Mouse (Mus musculus) stomach, postnatal 0 days (tissue): Measurements from ENCODE around the gene Pyroxd1.

Source experiments
- CTCF ChIP-seq: IDR thresholded peaks from 2 replicates; pipeline ENCODE4 v1.5.1; 2016; ENCODE audit warnings: antibody characterized with exemption, low read depth, mild to moderate bottlenecking, moderate library complexity
- EP300 ChIP-seq: optimal IDR thresholded peaks from 2 replicates; pipeline ENCODE3; 2016; ENCODE audit warnings: antibody characterized with exemption

DNA sequence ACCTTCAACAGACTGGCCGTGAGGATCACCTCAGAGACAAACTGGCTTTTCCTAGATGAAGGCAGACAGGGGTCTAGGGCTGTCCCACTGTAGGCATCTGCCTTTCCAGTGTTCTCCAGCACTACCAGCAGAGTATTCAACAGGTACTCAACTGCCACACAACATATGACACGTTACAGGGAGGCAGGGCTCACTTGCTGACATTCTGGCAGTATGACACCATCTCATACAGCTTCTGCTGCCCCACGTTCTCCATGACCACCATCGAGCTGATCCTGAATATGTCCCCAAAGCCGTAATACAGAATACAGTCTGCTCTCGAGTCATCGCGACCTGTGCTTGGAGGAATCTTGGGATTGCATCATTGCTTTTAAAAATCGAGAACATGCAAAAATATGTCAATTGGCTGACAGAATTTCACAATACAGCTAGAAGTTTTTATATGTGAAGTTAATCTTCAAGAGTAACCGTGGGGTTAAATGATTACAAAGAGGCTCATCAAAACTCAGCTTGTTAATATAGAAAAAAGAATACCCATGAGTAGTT lies 21.1 kb downstream of the Pyroxd1 start:
- TF ChIP-seq CTCF (no peak), EP300 (no peak)
